Mouse (Mus musculus) megakaryocyte, embryonic 14.5 days (primary cell): ENCODE data around the gene Naa38.

Experiments
- FLI1 ChIP-seq: IDR thresholded peaks from 2 replicates; pipeline ENCODE4 v1.6.1; 2012; ENCODE audit warnings: low read length, inconsistent platforms, mixed read lengths
- GATA1 ChIP-seq: IDR thresholded peaks from 3 replicates; pipeline ENCODE4 v1.6.1; 2012; ENCODE audit warnings: mixed read lengths, low read length, inconsistent platforms, borderline replicate concordance

- TF ChIP-seq GATA1 (no peak), FLI1 (no peak)
Observed at GRCm38 (mm10) chr11:69372056-69372779, 23.1 kb upstream of the Naa38 start.
